Mouse (Mus musculus) frontal cortex, postnatal 25 days (tissue): ENCODE measurements around the gene Tmem9.
A peak's percentile ranks its signal among the peaks of the same experiment; 100 is the strongest.

Source experiments
- DNase-seq, 2 experiments: peaks; one replicate each; pipeline ENCODE4 v3.0.0; 2022; ENCODE audit warnings: low spot score in 2 of 2

The Tmem9 gene

GRCm38 (mm10) chr1:136031697-136032096 is 23.7 kb downstream of the Tmem9 start:
- no peak for DNase-seq

GRCm38 (mm10) chr1:136032961-136033360 is 25.0 kb downstream of the Tmem9 start:
- no peak for DNase-seq

GRCm38 (mm10) chr1:136038746-136039538 is 31.0 kb downstream of the Tmem9 start:
- DNase-seq: no peak

GRCm38 (mm10) chr1:136040452-136040851 is 32.5 kb downstream of the Tmem9 start:
- no peak for DNase-seq

- DNase-seq: no peak
These were observed 32.9 kb downstream of the Tmem9 start for GRCm38 (mm10) chr1:136040874-136041273.

- peak in 1 of 2 experiments; percentile 51 for DNase-seq
These were observed 37.8 kb downstream of the Tmem9 start for GRCm38 (mm10) chr1:136045774-136046173.

- DNase-seq: no peak
These were observed 39.5 kb downstream of the Tmem9 start for GRCm38 (mm10) chr1:136047432-136047831.

GRCm38 (mm10) chr1:136047894-136048293 is 39.9 kb downstream of the Tmem9 start:
- DNase-seq: no peak

GRCm38 (mm10) chr1:136050312-136051012 is 42.5 kb downstream of the Tmem9 start, which contains the start of gene Ascl5:
Gene Ascl5, plus strand, starts transcription at chr1:136050804.
- no peak for DNase-seq

GRCm38 (mm10) chr1:136051013-136051315 is 43.0 kb downstream of the Tmem9 start:
- no peak for DNase-seq

- peak; percentile 45 to 61 for DNase-seq
These were observed 43.5 kb downstream of the Tmem9 start for GRCm38 (mm10) chr1:136051465-136051864.

GRCm38 (mm10) chr1:136052547-136052946 is 44.6 kb downstream of the Tmem9 start, which contains the start of gene Cacna1s:
Gene Cacna1s, plus strand, starts transcription at chr1:136052750.
- no peak for DNase-seq

- DNase-seq: peak; percentile 42 to 46
These were observed 47.8 kb downstream of the Tmem9 start for GRCm38 (mm10) chr1:136055771-136056170.

- DNase-seq: no peak
These were observed 50.6 kb downstream of the Tmem9 start for GRCm38 (mm10) chr1:136058594-136058993.

GRCm38 (mm10) chr1:136061041-136061789 is 53.3 kb downstream of the Tmem9 start:
- peak; percentile 73 to 83 for DNase-seq

- no peak for DNase-seq
These were observed 53.8 kb downstream of the Tmem9 start for GRCm38 (mm10) chr1:136061790-136062141.

GRCm38 (mm10) chr1:136063991-136064390 is 56.0 kb downstream of the Tmem9 start:
- DNase-seq: no peak

GRCm38 (mm10) chr1:136066621-136067020 is 58.7 kb downstream of the Tmem9 start:
- no peak for DNase-seq

GRCm38 (mm10) chr1:136067579-136067978 is 59.6 kb downstream of the Tmem9 start:
- no peak for DNase-seq

GRCm38 (mm10) chr1:136076086-136076485 is 68.1 kb downstream of the Tmem9 start:
- no peak for DNase-seq

GRCm38 (mm10) chr1:136077656-136078055 is 69.7 kb downstream of the Tmem9 start:
- DNase-seq: no peak

GRCm38 (mm10) chr1:136081161-136081560 is 73.2 kb downstream of the Tmem9 start:
- no peak for DNase-seq
